Mouse (Mus musculus): ENCODE data around the gene Larp4b. TPM values are rescaled to one million over a fixed set of nuclear protein-coding genes. Genes with fewer than 3 reads are reported as not detected.
"Not testable (repeated sequence)": the region's sequence is repeated elsewhere in the genome, so short reads cannot be mapped to it uniquely, and the experiment has no call there.

Larp4b gene
- total RNA-seq (2021), result 10 to 100 TPM; 58.9 to 63.9 TPM
- long read RNA-seq, experiment 1, full-length matches to known transcripts, result 6 of 17 reads
- long read RNA-seq, experiment 1, partial matches to known transcripts, result 5 of 17 reads
- long read RNA-seq, experiment 1, other reads (novel, unspliced or antisense), result 6 of 17 reads
- long read RNA-seq, experiment 2, full-length matches to known transcripts, result 6 of 22 reads
- long read RNA-seq, experiment 2, partial matches to known transcripts, result 12 of 22 reads
- long read RNA-seq, experiment 2, other reads (novel, unspliced or antisense), result 4 of 22 reads

DNA sequence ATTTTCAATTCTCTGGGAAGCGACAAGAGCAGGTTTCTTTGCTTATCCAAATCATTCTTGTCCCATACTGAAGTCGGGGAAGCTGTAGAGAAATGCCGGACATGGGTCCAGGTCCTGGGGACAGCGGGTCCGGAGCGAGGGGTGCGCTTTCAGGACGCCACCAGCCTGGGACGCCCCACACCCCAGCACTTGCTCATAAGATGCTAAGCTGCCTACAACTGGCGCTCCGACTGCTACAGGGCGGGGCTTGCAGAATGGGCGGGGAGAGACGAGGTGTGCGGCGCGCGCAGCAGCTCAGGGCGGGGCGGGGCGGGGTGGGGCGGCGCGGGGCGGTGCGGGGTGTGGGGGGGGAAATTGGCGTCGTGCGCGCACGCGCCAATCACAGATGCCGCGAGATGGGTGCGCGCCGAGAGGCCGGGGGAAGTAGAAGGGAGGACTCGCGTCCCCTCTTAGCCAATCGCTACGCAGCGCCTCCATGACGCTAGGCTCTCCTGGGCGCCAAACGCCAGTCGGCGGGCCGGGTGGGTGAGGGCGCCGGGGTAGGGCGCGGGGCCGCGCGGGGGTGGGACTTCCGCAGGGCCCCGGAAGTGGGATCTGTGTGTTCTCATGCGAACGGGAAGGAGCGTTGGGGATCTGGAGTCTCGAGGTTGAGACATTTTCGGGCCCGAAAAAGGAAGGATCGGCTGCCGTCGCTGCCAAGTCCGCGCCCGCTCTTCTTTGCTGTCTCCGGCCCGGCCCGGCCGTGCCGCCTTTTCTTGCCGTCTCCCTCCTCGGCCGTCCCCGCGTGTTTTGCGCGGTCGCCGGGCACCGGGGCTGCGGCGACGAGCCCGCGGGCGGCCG is at the start of gene Larp4b:
Gene Larp4b (plus strand): TSS at position 566 of the 840 bp plus-strand sequence.
- intact Hi-C loops (cut with DNase I; ENCODE audit: low total_unique reads), result loop anchor here (5.0 kb wide), 1 partner anchor 96 kb away; the partner anchor contains the start of gene Gtpbp4
- peak; percentile 99 for DNase-seq

- DNase-seq, result no peak
- intact Hi-C loops (cut with DNase I; ENCODE audit: low total_unique reads), result no loop called here
Measured at GRCm38 (mm10) chr13:9044731-9045130, 49.0 kb upstream of the Larp4b start.

GRCm38 (mm10) chr13:9052049-9052691 is 41.5 kb upstream of the Larp4b start:
- intact Hi-C loops (cut with DNase I; ENCODE audit: low total_unique reads), result not testable (repeated sequence)

GRCm38 (mm10) chr13:9057277-9057676 is 36.4 kb upstream of the Larp4b start:
- no peak for DNase-seq
- intact Hi-C loops (cut with DNase I; ENCODE audit: low total_unique reads), result no loop called here

More at GRCm38 (mm10) chr13:9052049-9052691, 41.5 kb upstream of the Larp4b start:
- not testable (repeated sequence) for DNase-seq

GRCm38 (mm10) chr13:9058706-9059105 is 35.0 kb upstream of the Larp4b start:
- intact Hi-C loops (cut with DNase I; ENCODE audit: low total_unique reads), result no loop called here
- DNase-seq, result no peak

- DNase-seq, result no peak
- intact Hi-C loops (cut with DNase I; ENCODE audit: low total_unique reads), result no loop called here
Measured at GRCm38 (mm10) chr13:9061394-9061793, 32.3 kb upstream of the Larp4b start.

GRCm38 (mm10) chr13:9064196-9064595 is 29.5 kb upstream of the Larp4b start:
- DNase-seq, result no peak
- intact Hi-C loops (cut with DNase I; ENCODE audit: low total_unique reads), result no loop called here

DNA sequence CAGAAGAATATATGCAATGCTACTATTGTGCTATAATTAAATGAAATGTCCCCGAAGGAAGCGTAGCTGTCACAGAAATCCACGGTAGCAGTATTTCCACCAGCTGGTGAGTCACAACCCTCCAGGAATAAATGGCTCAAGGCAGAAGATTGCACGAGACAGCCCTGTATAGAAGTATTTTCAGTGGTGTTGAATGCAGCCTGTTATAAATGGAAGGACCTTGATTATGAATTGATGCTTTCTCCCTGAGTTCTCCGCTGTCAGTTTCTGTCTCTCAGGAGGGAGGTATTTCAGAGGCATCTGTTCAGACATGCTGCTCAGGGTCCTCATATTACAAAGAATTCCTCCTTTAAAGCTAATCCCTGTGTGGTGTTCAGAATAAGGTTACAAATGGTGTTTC is 27.6 kb upstream of the Larp4b start:
- intact Hi-C loops (cut with DNase I; ENCODE audit: low total_unique reads), result no loop called here
- no peak for DNase-seq

GRCm38 (mm10) chr13:9071008-9071407 is 22.7 kb upstream of the Larp4b start:
- no peak for DNase-seq
- intact Hi-C loops (cut with DNase I; ENCODE audit: low total_unique reads), result loop anchor here (5.0 kb wide), 1 partner anchor 776 kb away; no protein-coding TSS in a partner anchor

GRCm38 (mm10) chr13:9073818-9074217 is 19.9 kb upstream of the Larp4b start:
- DNase-seq, result no peak
- intact Hi-C loops (cut with DNase I; ENCODE audit: low total_unique reads), result loop anchor here (5.0 kb wide), 1 partner anchor 773 kb away; no protein-coding TSS in a partner anchor

- intact Hi-C loops (cut with DNase I; ENCODE audit: low total_unique reads), result no loop called here
- no peak for DNase-seq
Measured at GRCm38 (mm10) chr13:9075825-9076592, 17.7 kb upstream of the Larp4b start.

DNA sequence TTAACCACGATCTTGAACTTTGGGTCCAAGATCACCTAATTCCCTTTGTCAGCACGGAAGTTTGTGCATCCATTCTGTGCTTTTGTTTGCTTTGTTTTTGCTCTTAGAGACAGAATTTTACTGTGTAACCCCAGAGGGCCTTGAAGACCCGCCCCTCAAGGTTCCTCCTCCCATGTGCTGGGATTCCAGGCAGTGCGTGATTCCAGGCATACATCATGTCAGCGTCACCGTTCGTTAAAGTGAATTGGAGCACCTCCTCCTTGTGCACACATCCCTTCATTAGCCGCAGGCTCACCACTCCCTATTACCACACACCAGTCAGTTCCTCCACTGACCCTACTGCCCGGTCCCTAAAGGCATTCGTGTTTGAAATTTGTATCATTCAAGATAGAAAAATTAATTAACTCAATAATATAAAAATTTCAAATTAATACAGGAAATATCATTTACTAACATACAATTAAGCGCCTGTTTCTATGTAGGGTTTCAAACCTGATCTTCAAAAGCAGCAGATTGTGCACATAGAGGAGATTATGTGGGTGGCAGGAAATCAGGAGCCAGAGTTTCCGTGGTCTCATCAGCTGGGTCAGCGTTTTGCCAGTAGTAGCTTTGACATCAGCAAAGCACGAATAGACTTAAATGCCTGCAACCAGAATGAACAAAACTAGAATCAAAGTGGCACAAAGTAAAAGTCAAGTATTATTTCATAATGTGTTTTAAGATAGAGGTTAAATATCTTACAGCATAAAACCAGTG is 11.4 kb upstream of the Larp4b start:
- no peak for DNase-seq
- intact Hi-C loops (cut with DNase I; ENCODE audit: low total_unique reads), result no loop called here

DNA sequence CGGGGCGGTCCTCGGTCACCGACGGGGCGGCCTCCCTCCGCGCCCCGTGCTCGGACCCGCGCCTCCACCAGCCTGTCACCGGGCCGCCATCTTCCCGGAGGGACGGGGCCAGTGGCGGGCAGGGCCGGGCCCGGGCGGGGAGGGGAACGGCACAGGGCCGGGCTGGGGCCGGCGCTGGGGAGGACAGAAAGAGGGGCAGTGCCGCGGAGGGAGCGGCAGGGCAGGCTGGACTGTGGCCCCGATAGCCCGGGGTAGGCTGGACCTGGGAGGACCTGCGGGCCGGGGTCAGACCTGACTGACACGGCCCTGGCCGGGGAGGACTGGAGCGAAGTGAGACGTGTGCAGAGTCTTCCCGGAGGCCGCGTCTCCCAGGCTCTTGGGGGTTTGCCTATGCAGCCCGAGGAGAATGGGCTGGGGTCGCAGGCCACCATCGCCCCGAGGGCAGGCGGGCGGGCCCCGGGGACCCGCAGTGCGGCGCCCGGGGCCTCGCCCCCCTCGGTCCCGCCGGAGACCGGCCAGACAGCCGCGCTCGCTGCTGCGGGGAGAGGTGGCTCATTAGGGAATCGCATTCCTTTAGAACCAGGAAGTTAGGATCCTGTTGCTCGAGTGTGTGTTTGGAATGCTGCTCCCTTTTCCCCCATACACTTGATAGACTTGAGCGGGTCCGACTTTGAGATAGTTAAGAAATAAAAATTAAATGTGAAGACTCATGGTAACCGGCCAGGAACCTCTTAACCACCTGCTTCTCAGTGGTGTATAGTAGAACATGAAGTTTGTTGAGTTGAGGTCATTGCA is 702 bp downstream of the Larp4b start:
- intact Hi-C loops (cut with DNase I; ENCODE audit: low total_unique reads), result loop anchor here (5.0 kb wide), 1 partner anchor 97 kb away; the partner anchor contains the start of gene Gtpbp4
- peak; percentile 34 for DNase-seq

DNA sequence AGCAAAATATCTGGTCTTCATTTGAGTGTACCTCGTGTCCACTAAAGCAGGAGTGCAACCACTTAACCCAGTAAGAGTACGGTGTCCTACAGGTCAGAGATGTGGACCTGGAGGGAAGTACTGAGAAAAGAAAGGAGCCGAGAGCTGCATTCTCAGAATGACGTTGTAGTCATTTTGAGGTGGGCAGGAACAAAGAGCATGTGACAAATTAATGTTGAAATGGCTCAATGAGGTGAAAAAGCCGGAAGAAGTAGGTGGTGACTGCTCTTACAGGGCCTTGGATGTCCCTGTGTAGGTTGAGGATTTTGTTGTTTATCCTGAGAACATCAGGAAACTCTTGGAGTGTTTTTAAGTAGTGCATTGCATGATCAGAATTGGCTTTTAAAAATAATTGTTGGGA is 5.6 kb downstream of the Larp4b start:
- intact Hi-C loops (cut with DNase I; ENCODE audit: low total_unique reads), result no loop called here
- DNase-seq, result no peak

DNA sequence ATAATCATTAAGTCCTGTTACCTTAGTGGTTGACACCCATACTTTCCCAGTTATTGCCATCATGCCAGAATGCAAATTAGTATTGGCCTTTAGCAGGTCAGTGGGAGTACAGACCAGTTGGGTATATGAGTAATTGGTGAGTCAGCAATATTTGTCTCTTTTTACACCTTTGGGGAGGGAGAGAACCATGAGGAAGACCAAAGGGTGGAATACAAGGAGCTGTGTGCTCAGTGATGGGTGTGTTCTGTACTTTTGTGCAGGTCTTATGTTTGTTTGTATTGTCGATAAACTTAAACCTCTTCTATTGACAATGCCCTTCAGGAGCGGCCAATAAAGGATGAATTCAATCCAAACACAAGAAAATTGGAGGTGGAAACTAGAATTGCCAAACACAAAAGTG is 6.8 kb downstream of the Larp4b start:
- no peak for DNase-seq

GRCm38 (mm10) chr13:9106246-9106645 is 12.6 kb downstream of the Larp4b start:
- intact Hi-C loops (cut with DNase I; ENCODE audit: low total_unique reads), result no loop called here
- no peak for DNase-seq

More for the DNA sequence above, 6.8 kb downstream of the Larp4b start:
- intact Hi-C loops (cut with DNase I; ENCODE audit: low total_unique reads), result no loop called here

DNA sequence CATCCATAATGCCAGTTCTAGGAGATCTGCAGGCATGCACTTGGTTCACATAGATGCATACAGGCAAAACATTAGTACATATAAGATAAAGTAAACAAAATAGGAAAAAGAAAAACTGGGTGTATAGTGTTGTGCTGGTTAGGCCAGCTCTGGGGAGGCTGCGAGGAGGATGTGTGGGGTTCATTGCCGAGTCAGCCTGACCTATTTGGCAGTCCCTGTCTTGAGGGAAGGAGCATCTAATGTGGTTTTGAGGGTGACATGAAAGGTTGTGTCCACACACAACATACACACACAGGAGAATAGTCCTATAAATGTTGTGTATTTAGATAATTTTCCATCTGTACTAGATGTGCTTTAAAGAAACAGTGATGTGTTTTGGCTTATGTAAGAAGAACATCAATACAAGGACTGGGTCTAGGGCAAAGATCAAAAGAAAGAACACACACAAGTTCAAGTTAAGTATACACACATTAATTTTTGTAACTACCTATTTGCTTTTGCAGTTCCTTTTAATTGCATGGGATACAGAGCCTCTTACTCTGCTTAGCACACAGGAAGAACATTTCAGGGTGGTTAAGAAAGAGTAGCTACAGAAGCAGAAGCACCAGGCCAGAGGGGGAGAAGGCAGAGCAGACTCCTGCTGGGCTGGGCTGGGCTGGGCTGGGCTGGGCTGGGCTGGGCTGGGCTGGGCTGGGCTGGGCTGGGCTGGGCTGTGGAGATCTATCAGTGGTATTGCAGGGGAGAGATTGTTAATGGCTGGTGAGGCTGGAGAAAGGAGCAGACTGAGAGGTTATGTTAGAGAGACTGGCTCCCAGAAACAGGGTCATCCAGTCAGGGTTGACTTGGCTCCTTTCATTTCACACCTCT is 13.5 kb downstream of the Larp4b start:
- no peak for DNase-seq
- intact Hi-C loops (cut with DNase I; ENCODE audit: low total_unique reads), result no loop called here

Data from gastrocnemius, postnatal 14 days (tissue).